Mouse (Mus musculus) forebrain, embryonic 12.5 days (tissue): ENCODE measurements around the gene Nrl. TPM values are rescaled to one million over a fixed set of nuclear protein-coding genes. Genes with fewer than 3 reads are reported as not detected.

Experiments
- ATAC-seq: fragments of 200-750 bp; cut with Nextera tagmentation; 2 replicates; pipeline ENCODE4 v1.8.0; 2017; ENCODE audit warnings: moderate TSS enrichment; ENCODE audit not compliant: low FRiP score
- H3K27ac ChIP-seq: fragments of 300-500 bp; sonication (generic); 2 replicates; pipeline ENCODE4 v1.5.1; 2016; ENCODE audit warnings: mild to moderate bottlenecking
- H3K27me3 ChIP-seq: fragments of 300-500 bp; sonication (generic); 2 replicates; pipeline ENCODE4 v1.6.1; 2016; ENCODE audit warnings: mild to moderate bottlenecking
- H3K36me3 ChIP-seq: fragments of 300-500 bp; sonication (generic); replicated peaks from 2 replicates; pipeline ENCODE4 v1.6.1; 2016; ENCODE audit warnings: mild to moderate bottlenecking
- H3K4me1 ChIP-seq: fragments of 300-500 bp; sonication (generic); 2 replicates; pipeline ENCODE4 v1.6.1; 2016
- H3K4me2 ChIP-seq: fragments of 300-500 bp; sonication (generic); 2 replicates; pipeline ENCODE4 v1.6.1; 2016; ENCODE audit warnings: mild to moderate bottlenecking, moderate library complexity
- H3K4me3 ChIP-seq: fragments of 300-500 bp; sonication (generic); replicated peaks from 2 replicates; pipeline ENCODE4 v1.5.1; 2016; ENCODE audit warnings: mild to moderate bottlenecking
- H3K9ac ChIP-seq: fragments of 300-500 bp; sonication (generic); 2 replicates; pipeline ENCODE4 v1.6.1; 2016; ENCODE audit warnings: mild to moderate bottlenecking
- H3K9me3 ChIP-seq: fragments of 300-500 bp; sonication (generic); 2 replicates; pipeline ENCODE4 v1.6.1; 2016
- WGBS: fragments of 180-500 bp; shearing (Covaris S2); methylation state at CpG from one replicate; pipeline ENCODE4 v1.1.7; 2016; 5-methylcytosine and 5-hydroxymethylcytosine counted together
- polyA plus RNA-seq: library from polyadenylated mRNA; unstranded; fragments of >200 nt; fragmentation: Nextera tagmentation; extraction: Ambion mirVana; gene quantifications from 2 replicates; pipeline ENCODE4 v1.2.1, GENCODE M21; 2016

Gene Nrl
- polyA plus RNA-seq, 1 experiment from 2014 or later = not detected

DNA sequence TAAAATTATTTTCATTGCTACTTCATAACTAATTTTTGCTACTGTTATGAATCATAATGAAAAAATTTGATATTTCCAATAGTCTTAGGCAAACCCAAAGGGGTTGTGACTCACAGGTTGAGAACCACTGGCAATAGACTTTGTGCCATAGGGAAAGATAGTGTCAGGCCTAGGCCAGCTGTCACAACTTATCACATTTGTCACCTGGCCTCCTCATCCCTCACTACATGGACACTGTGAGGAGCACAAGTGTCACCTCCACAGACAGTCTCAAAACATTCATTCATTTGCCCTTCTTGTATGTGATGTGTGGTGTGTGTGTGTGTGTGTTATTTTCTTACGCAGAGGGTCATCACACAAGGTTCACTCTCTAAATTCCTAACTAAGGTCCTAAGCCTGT is 47.4 kb downstream of the Nrl start:
- Histone ChIP-seq H3K4me3 (no peak overlapping the region), H3K27me3 (no peaks in the 10 kb centered on the region), H3K9ac (no peak overlapping the region), H3K27ac (no peak overlapping the region), H3K4me2 (no peak overlapping the region), H3K36me3 (0 out of 2 replicates have a peak, but pooled peaks cover 4% of the 10 kb centered on the region), H3K4me1 (peaks cover 6% of the 10 kb centered on the region; the same call in 1 of the 2 replicates), H3K9me3 (no peaks in the 10 kb centered on the region)
- ATAC-seq = no peak
- WGBS = 100% methylated on average over 1 of the region's 1 CpGs

DNA sequence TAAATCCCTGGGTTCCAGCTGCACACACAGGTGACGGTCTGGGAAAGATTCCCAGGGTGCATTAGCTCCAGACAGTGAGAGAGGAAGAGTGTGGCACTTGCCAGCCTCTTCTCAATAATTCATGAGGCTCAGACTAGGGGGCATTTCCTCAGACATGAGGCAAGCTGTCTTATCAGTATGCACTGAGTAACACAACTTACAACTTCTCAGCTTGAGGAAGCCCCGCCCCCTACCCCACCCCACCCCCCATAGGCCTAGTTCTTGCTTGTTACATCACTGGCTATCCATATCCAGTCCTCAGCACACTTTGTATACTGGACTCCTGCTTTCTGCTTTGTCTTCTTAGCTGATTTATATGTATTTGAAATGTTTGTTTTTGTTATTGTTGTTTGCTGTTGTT is 49.1 kb downstream of the Nrl start:
- Histone ChIP-seq H3K9me3 (no peaks in the 10 kb centered on the region), H3K27ac (no peak overlapping the region), H3K36me3 (no peaks in the 10 kb centered on the region), H3K4me1 (peaks cover 9% of the 10 kb centered on the region; the same call in 1 of the 2 replicates), H3K27me3 (no peaks in the 10 kb centered on the region), H3K9ac (no peak overlapping the region), H3K4me2 (no peak overlapping the region), H3K4me3 (no peak overlapping the region)
- no peak for ATAC-seq
- 67% methylated on average over 2 of the region's 2 CpGs for WGBS

DNA sequence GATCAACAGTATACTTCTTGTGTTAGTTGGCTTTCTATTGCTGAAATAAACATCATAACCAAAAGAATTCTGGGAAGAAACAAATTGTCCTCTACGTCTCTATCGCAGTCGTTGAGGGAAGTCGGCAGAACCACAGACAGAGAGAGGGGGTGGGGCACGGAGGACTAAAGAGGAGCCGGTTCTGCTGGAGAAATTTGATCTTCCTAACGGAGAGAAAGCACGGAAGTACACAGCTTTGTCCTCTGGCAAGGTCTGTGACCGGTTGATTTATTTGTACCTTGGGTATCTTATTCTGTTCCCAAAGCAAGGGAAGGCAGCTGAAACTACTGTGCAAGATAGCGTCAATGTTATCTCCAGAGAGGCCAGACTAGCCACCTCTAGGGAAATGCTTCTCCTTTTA is 54.0 kb downstream of the Nrl start:
- no peak for ATAC-seq
- WGBS = 19% methylated on average over 10 of the region's 10 CpGs

DNA sequence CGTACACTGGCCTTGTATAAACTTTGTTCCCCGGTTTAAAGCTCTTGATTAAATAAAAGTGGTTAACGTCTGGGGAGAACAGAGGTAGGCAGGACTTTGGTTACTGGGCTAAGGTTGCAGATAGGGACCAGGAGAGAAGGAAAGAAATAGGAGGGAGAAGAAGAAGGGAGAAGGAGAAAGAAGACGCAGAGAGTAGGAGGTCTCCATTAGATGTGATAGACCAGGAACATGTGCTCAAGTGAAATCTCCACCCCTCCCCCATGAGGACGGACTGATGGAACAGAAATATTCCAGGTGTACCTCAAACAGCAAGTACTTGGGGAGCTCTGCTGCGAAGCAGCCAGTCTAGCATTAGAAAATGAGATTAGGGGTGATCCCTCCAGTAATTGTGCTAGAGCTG is 55.0 kb downstream of the Nrl start:
- no peak overlapping the region for H3K27ac ChIP-seq
- H3K36me3 ChIP-seq = no peaks in the 10 kb centered on the region
- H3K27me3 ChIP-seq = 0 out of 2 replicates have a peak, but pooled peaks cover 11% of the 10 kb centered on the region
- H3K4me3 ChIP-seq = no peak overlapping the region
- WGBS = 85% methylated on average over 6 of the region's 6 CpGs
- no peak for ATAC-seq
- H3K9me3 ChIP-seq = no peaks in the 10 kb centered on the region
- no peak overlapping the region for H3K4me2 ChIP-seq
- H3K4me1 ChIP-seq = 0 out of 2 replicates have a peak, but pooled peaks cover 2% of the 10 kb centered on the region
- no peak overlapping the region for H3K9ac ChIP-seq

More for the DNA sequence above, 54.0 kb downstream of the Nrl start:
- H3K4me2 ChIP-seq = no peak overlapping the region
- no peak overlapping the region; the same call in 1 of the 2 replicates for H3K9ac ChIP-seq
- H3K27ac ChIP-seq = no peak overlapping the region
- 0 out of 2 replicates have a peak, but pooled peaks cover 11% of the 10 kb centered on the region for H3K27me3 ChIP-seq
- no peaks in the 10 kb centered on the region for H3K9me3 ChIP-seq
- H3K36me3 ChIP-seq = no peaks in the 10 kb centered on the region
- no peak overlapping the region for H3K4me3 ChIP-seq
- H3K4me1 ChIP-seq = 0 out of 2 replicates have a peak, but pooled peaks cover 2% of the 10 kb centered on the region

GRCm38 (mm10) chr14:55469041-55469440 is 55.7 kb downstream of the Nrl start:
- H3K36me3 ChIP-seq = no peaks in the 10 kb centered on the region

More at GRCm38 (mm10) chr14:55469041-55469440, 55.7 kb downstream of the Nrl start:
- Histone ChIP-seq H3K27me3 (0 out of 2 replicates have a peak, but pooled peaks cover 11% of the 10 kb centered on the region), H3K4me2 (no peak overlapping the region), H3K4me1 (0 out of 2 replicates have a peak, but pooled peaks cover 2% of the 10 kb centered on the region), H3K27ac (no peak overlapping the region), H3K9me3 (no peaks in the 10 kb centered on the region), H3K4me3 (no peak overlapping the region), H3K9ac (no peak overlapping the region)
- no peak for ATAC-seq
- WGBS = 85% methylated on average over 2 of the region's 2 CpGs

Other genes starting within 250 kb of the Nrl start
- gene Dhrs4, start 46.2 kb downstream of the Nrl start, polyA plus RNA-seq = 52.5 and 59.9 TPM in 2 replicates
- 17.8 and 18.6 TPM in 2 replicates for gene Carmil3, start 34.3 kb downstream of the Nrl start, polyA plus RNA-seq
- 0.55 and 0.90 TPM in 2 replicates for gene Cpne6, start 14.5 kb downstream of the Nrl start, polyA plus RNA-seq
- gene Pck2, start 15.3 kb upstream of the Nrl start, polyA plus RNA-seq = 19.0 and 19.8 TPM in 2 replicates
- gene Dcaf11, start 35.0 kb upstream of the Nrl start, polyA plus RNA-seq = 103 and 105 TPM in 2 replicates
- 0.64 TPM in 1 of 2 replicates, not detected in the other for gene A730061H03Rik, start 35.4 kb upstream of the Nrl start, polyA plus RNA-seq
- gene Fitm1, start 50.6 kb upstream of the Nrl start, polyA plus RNA-seq = 0.20 TPM in 1 of 2 replicates, not detected in the other
- gene Psme1, start 53.1 kb upstream of the Nrl start, polyA plus RNA-seq = 117 and 119 TPM in 2 replicates
- gene Emc9, start 60.3 kb upstream of the Nrl start, polyA plus RNA-seq = 3.7 and 6.0 TPM in 2 replicates
- gene Psme2, start 66.1 kb upstream of the Nrl start, polyA plus RNA-seq = 199 and 201 TPM in 2 replicates
- gene Rnf31, start 66.7 kb upstream of the Nrl start, polyA plus RNA-seq = 18.2 and 20.8 TPM in 2 replicates
- gene Irf9, start 78.6 kb upstream of the Nrl start, polyA plus RNA-seq = 9.8 and 10.3 TPM in 2 replicates
- gene Rec8, start 93.1 kb upstream of the Nrl start, polyA plus RNA-seq = 7.2 and 8.5 TPM in 2 replicates
- 68.5 and 68.6 TPM in 2 replicates for gene Ipo4, start 111.0 kb upstream of the Nrl start, polyA plus RNA-seq
- gene Gm49378, start 112.9 kb upstream of the Nrl start, polyA plus RNA-seq = 4.0 and 5.6 TPM in 2 replicates
- 68.7 and 73.4 TPM in 2 replicates for gene Tm9sf1, start 118.8 kb upstream of the Nrl start, polyA plus RNA-seq
- gene Tssk4, start 125.2 kb upstream of the Nrl start, polyA plus RNA-seq = 0.65 and 0.68 TPM in 2 replicates
- gene Mdp1, start 135.5 kb upstream of the Nrl start, polyA plus RNA-seq = 60.5 and 64.5 TPM in 2 replicates
- gene Gmpr2, start 147.0 kb upstream of the Nrl start, polyA plus RNA-seq = 59.3 and 63.5 TPM in 2 replicates
- gene Nedd8, start 147.1 kb upstream of the Nrl start, polyA plus RNA-seq = 577 and 583 TPM in 2 replicates
- 61.6 and 68.2 TPM in 2 replicates for gene Tinf2, start 156.8 kb upstream of the Nrl start, polyA plus RNA-seq
- gene Tgm1, start 188.9 kb upstream of the Nrl start, polyA plus RNA-seq = 0.55 and 0.58 TPM in 2 replicates
- gene Rabggta, start 197.3 kb upstream of the Nrl start, polyA plus RNA-seq = 32.1 and 34.0 TPM in 2 replicates
- 68.8 and 74.1 TPM in 2 replicates for gene Dhrs1, start 220.7 kb upstream of the Nrl start, polyA plus RNA-seq
- 47.9 and 52.0 TPM in 2 replicates for gene Nop9, start 220.7 kb upstream of the Nrl start, polyA plus RNA-seq
- gene Cideb, start 233.5 kb upstream of the Nrl start, polyA plus RNA-seq = 0.40 TPM in 1 of 2 replicates, not detected in the other
- 0.20 and 0.41 TPM in 2 replicates for gene Ltb4r2, start 236.4 kb upstream of the Nrl start, polyA plus RNA-seq
- 0.13 and 0.19 TPM in 2 replicates for gene Ltb4r1, start 241.0 kb upstream of the Nrl start, polyA plus RNA-seq